Mouse (Mus musculus): ENCODE measurements around the gene Sorcs3. TPM values are rescaled to one million over a fixed set of nuclear protein-coding genes. Genes with fewer than 3 reads are reported as not detected.

Gene Sorcs3
- total and polyA plus RNA-seq, 3 experiments = not detected

DNA sequence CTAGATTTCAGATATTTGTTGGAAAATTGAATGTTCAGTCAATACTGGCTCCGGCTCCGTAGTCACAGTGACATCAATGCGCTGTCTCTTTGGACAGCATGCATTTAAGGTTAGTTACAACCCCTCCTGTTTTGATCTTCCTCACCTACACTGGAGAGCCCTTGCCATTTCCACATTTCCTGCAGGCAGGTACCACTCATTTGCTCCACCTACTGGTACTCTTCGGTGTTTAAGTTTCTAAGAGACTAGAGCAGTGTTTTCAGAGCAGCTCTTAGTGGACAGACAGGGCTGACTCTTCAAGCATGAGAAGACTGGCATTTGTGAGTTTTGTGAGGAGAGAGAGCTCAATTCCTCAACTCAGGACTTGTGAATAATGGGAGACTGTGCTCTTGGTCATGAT lies 31.1 kb upstream of the Sorcs3 start:
- Histone ChIP-seq H3K4me3 (ENCODE audit: control insufficient read depth in 1 of 2, insufficient read depth in 1 of 2, low read depth in 2 of 2, low read length in 2 of 2) (no peak overlapping the region), H3K27me3 (ENCODE audit: control insufficient read depth in 1 of 2, insufficient read depth in 2 of 2, low read length in 2 of 2) (no peaks in the 10 kb centered on the region; a peak in 1 of 4 replicates), H3K9me3 (replicated peaks; ENCODE audit: insufficient read depth, low read length) (no peaks in the 10 kb centered on the region), H3K36me3 (ENCODE audit: control insufficient read depth in 1 of 2, insufficient read depth in 2 of 2, low read length in 2 of 2) (no peaks in the 10 kb centered on the region), H3K4me1 (ENCODE audit: control insufficient read depth in 1 of 2, insufficient read depth in 2 of 2, low read length in 2 of 2) (no peaks in the 10 kb centered on the region), H3K79me2 (ENCODE audit: control insufficient read depth, insufficient read depth, low read length, poor library complexity) (no peaks in the 10 kb centered on the region), H3K9ac (ENCODE audit: control insufficient read depth, low read depth, low read length, poor library complexity, severe bottlenecking) (no peak overlapping the region), H3K27ac (ENCODE audit: control insufficient read depth, low read depth, low read length) (no peak overlapping the region)
- TF ChIP-seq MAFK (IDR thresholded peaks at IDR 0.05; ENCODE audit: borderline replicate concordance, low read depth, low read length) (no peak), TBP (IDR thresholded peaks at IDR 0.05; ENCODE audit: low read depth, low read length) (no peak), POLR2A (IDR thresholded peaks at IDR 0.05; ENCODE audit: control insufficient read depth in 1 of 2, insufficient read depth in 1 of 2, low read depth in 1 of 2, low read length in 2 of 2, poor library complexity in 1 of 2) (no peak), USF2 (IDR thresholded peaks at IDR 0.05; ENCODE audit: borderline replicate concordance in 1 of 2, insufficient read depth in 1 of 2, low read depth in 1 of 2, low read length in 2 of 2) (no peak), MEF2A (IDR thresholded peaks at IDR 0.05; ENCODE audit: extremely low read depth, insufficient replicate concordance, low read depth, low read length, poor library complexity, severe bottlenecking) (no peak), CHD1 (IDR thresholded peaks at IDR 0.05; ENCODE audit: low read depth, low read length) (no peak), SIN3A (IDR thresholded peaks at IDR 0.05; ENCODE audit: low read length) (no peak)
- no peak for DNase-seq (ENCODE audit: low read depth, low spot score)

- Histone ChIP-seq H3K9me3 (replicated peaks; ENCODE audit: insufficient read depth, low read length) (no peaks in the 10 kb centered on the region), H3K9ac (ENCODE audit: control insufficient read depth, low read depth, low read length, poor library complexity, severe bottlenecking) (no peak overlapping the region), H3K4me1 (ENCODE audit: control insufficient read depth in 1 of 2, insufficient read depth in 2 of 2, low read length in 2 of 2) (no peaks in the 10 kb centered on the region), H3K36me3 (ENCODE audit: control insufficient read depth in 1 of 2, insufficient read depth in 2 of 2, low read length in 2 of 2) (no peaks in the 10 kb centered on the region), H3K79me2 (ENCODE audit: control insufficient read depth, insufficient read depth, low read length, poor library complexity) (no peaks in the 10 kb centered on the region), H3K4me3 (ENCODE audit: control insufficient read depth in 1 of 2, insufficient read depth in 1 of 2, low read depth in 2 of 2, low read length in 2 of 2) (no peak overlapping the region), H3K27ac (ENCODE audit: control insufficient read depth, low read depth, low read length) (no peak overlapping the region), H3K27me3 (ENCODE audit: control insufficient read depth in 1 of 2, insufficient read depth in 2 of 2, low read length in 2 of 2) (no peaks in the 10 kb centered on the region)
- no peak for DNase-seq (ENCODE audit: low read depth, low spot score)
- TF ChIP-seq GATA1 (IDR thresholded peaks at IDR 0.05; ENCODE audit: low read depth, low read length) (no peak), NELFE (IDR thresholded peaks at IDR 0.05; ENCODE audit: low read depth, low read length) (no peak), RAD21 (IDR thresholded peaks at IDR 0.05; ENCODE audit: low read depth, low read length) (no peak), ZC3H11A (IDR thresholded peaks at IDR 0.05; ENCODE audit: low read depth, low read length) (no peak), POLR2AphosphoS2 (IDR thresholded peaks at IDR 0.05; ENCODE audit: low read length) (no peak), SMC3 (IDR thresholded peaks at IDR 0.05; ENCODE audit: low read depth, low read length) (no peak), CTCF (IDR thresholded peaks at IDR 0.05 in 2 of 3, conservative IDR thresholded peaks at IDR 0.05 in 1 of 3; ENCODE audit: control insufficient read depth in 1 of 3, insufficient read depth in 1 of 3, low read depth in 2 of 3, low read length in 3 of 3, poor library complexity in 1 of 3, severe bottlenecking in 1 of 3) (no peak), CHD2 (IDR thresholded peaks at IDR 0.05; ENCODE audit: low read length) (no peak), MYC (IDR thresholded peaks at IDR 0.05; ENCODE audit: low read depth, low read length) (no peak), EP300 (IDR thresholded peaks at IDR 0.05; ENCODE audit: low read depth in 1 of 2, low read length in 2 of 2) (no peak), TBP (IDR thresholded peaks at IDR 0.05; ENCODE audit: low read depth, low read length) (no peak), UBTF (IDR thresholded peaks at IDR 0.05; ENCODE audit: borderline replicate concordance, insufficient read depth, low read depth, low read length) (no peak), ETS1 (IDR thresholded peaks at IDR 0.05; ENCODE audit: low read depth, low read length) (no peak), TAL1 (IDR thresholded peaks at IDR 0.05; ENCODE audit: low read length) (no peak), ZKSCAN1 (IDR thresholded peaks at IDR 0.05; ENCODE audit: low read depth, low read length) (no peak), MAFK (IDR thresholded peaks at IDR 0.05; ENCODE audit: borderline replicate concordance, low read depth, low read length) (no peak), SIN3A (IDR thresholded peaks at IDR 0.05; ENCODE audit: low read length) (no peak), KAT2A (conservative IDR thresholded peaks at IDR 0.05; ENCODE audit: low read depth, low read length) (no peak), E2F4 (IDR thresholded peaks at IDR 0.05; ENCODE audit: borderline replicate concordance, low read depth, low read length) (no peak)
These were observed 1.8 kb upstream of the Sorcs3 start for GRCm38 (mm10) chr19:48203928-48204470.
